Mouse (Mus musculus) forebrain, postnatal 0 days (tissue): ENCODE results near the gene Ptp4a2. TPM values are rescaled to one million over a fixed set of nuclear protein-coding genes. Genes with fewer than 3 reads are reported as not detected.
A peak's percentile ranks its signal among the peaks of the same experiment; 100 is the strongest.

Source experiments
- ATAC-seq: fragments of 200-750 bp; cut with Nextera tagmentation; 2 replicates; pipeline ENCODE4 v1.8.0; 2017; ENCODE audit warnings: mild to moderate bottlenecking, moderate library complexity
- DNase-seq: peaks from one replicate; pipeline ENCODE4 v3.0.0-alpha.2; 2015
- H3K27ac ChIP-seq: fragments of 300-500 bp; sonication (generic); 2 replicates; pipeline ENCODE4 v1.5.1; 2014; ENCODE audit warnings: low read depth, mild to moderate bottlenecking, antibody characterized with exemption, low read length, moderate library complexity, mixed read lengths
- H3K27me3 ChIP-seq: fragments of 300-500 bp; sonication (generic); 2 replicates; pipeline ENCODE4 v1.6.1; 2014; ENCODE audit warnings: mild to moderate bottlenecking, low read length, mixed read lengths; ENCODE audit not compliant: insufficient read depth
- H3K36me3 ChIP-seq: fragments of 300-500 bp; sonication (generic); 2 replicates; pipeline ENCODE4 v1.6.1; 2014; ENCODE audit warnings: mild to moderate bottlenecking, moderate library complexity; ENCODE audit not compliant: insufficient read depth
- H3K4me1 ChIP-seq: fragments of 300-500 bp; sonication (generic); 2 replicates; pipeline ENCODE4 v1.6.1; 2014; ENCODE audit warnings: antibody characterized with exemption; ENCODE audit not compliant: insufficient read depth
- H3K4me2 ChIP-seq: fragments of 300-500 bp; sonication (generic); 2 replicates; pipeline ENCODE4 v1.6.1; 2014; ENCODE audit warnings: low read depth, mild to moderate bottlenecking, moderate library complexity
- H3K4me3 ChIP-seq: fragments of 300-500 bp; sonication (generic); 2 replicates; pipeline ENCODE4 v1.5.1; 2014; ENCODE audit warnings: low read depth, low read length, mixed read lengths
- H3K9ac ChIP-seq: fragments of 300-500 bp; sonication (generic); 2 replicates; pipeline ENCODE4 v1.6.1; 2014; ENCODE audit warnings: mild to moderate bottlenecking
- H3K9me3 ChIP-seq: fragments of 300-500 bp; sonication (generic); 2 replicates; pipeline ENCODE4 v1.6.1; 2016; ENCODE audit warnings: low read length
- CTCF ChIP-seq: sonication (generic); IDR thresholded peaks from 2 replicates; pipeline ENCODE4 v1.5.1; 2016; ENCODE audit warnings: antibody characterized with exemption, control low read depth, low read depth
- WGBS: fragments of 180-500 bp; shearing (Covaris S2); extraction: QIAGEN DNeasy Blood & Tissue Kit; methylation state at CpG from one replicate; pipeline ENCODE4 v1.1.7; 2014; 5-methylcytosine and 5-hydroxymethylcytosine counted together
- polyA plus RNA-seq: library from polyadenylated mRNA; unstranded; fragments of >200 nt; fragmentation: Nextera tagmentation; extraction: Ambion mirVana; gene quantifications from 2 replicates; pipeline ENCODE4 v1.2.1, GENCODE M21; 2015
- total RNA-seq: library from RNA; depleted of rRNA; stranded (reverse); fragments of >200 nt; gene quantifications from 2 replicates; pipeline ENCODE4 v1.2.3, GENCODE M21; 2014

Ptp4a2 gene
- total and polyA plus RNA-seq, 2 experiments from 2014 or later = 131 to 270 TPM

- ATAC-seq (no peak), DNase-seq (no peak)
- peaks cover 19% of the 10 kb centered on the region for H3K4me1 ChIP-seq
- H3K27ac ChIP-seq = no peak overlapping the region
- no peak overlapping the region for H3K4me3 ChIP-seq
- TF ChIP-seq CTCF = no peak
- H3K36me3 ChIP-seq = no peaks in the 10 kb centered on the region
- 27% methylated on average over 8 of the region's 8 CpGs for WGBS
- H3K4me2 ChIP-seq = peak overlapping the region; percentile 18
- H3K27me3 ChIP-seq = no peaks in the 10 kb centered on the region
- no peaks in the 10 kb centered on the region for H3K9me3 ChIP-seq
- H3K9ac ChIP-seq = no peak overlapping the region
Measured at GRCm38 (mm10) chr4:129795861-129796260, 15.2 kb upstream of the Ptp4a2 start.

DNA sequence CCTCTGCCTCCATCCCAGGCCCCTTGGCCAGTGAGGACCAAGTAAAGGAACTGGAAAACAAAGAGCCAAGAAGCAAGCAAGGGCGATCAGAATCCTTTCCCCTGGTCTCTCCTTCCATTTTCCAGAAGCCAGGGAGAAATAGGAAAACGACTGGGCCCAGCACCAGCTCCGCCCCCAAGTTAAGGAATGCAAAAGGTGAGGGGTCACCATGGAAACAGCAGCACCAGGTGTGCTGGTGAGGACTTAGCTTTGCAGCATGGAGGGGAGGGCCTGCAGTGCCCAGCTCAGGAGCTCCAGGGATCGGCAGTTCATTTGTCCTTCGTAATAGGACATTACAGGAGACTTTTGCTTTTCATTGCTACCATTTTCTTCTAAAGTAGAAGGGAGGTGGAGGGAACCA lies 13.0 kb upstream of the Ptp4a2 start:
- no peak overlapping the region for H3K4me2 ChIP-seq
- TF ChIP-seq CTCF = no peak
- no peak for ATAC-seq
- H3K4me3 ChIP-seq = no peak overlapping the region
- no peak overlapping the region for H3K27ac ChIP-seq
- WGBS = 42% methylated on average over 5 of the region's 5 CpGs
- no peaks in the 10 kb centered on the region for H3K9me3 ChIP-seq
- DNase-seq = no peak
- H3K27me3 ChIP-seq = no peaks in the 10 kb centered on the region
- H3K36me3 ChIP-seq = no peaks in the 10 kb centered on the region
- H3K9ac ChIP-seq = no peak overlapping the region
- peaks cover 9% of the 10 kb centered on the region; the same call in 1 of the 2 replicates for H3K4me1 ChIP-seq

DNA sequence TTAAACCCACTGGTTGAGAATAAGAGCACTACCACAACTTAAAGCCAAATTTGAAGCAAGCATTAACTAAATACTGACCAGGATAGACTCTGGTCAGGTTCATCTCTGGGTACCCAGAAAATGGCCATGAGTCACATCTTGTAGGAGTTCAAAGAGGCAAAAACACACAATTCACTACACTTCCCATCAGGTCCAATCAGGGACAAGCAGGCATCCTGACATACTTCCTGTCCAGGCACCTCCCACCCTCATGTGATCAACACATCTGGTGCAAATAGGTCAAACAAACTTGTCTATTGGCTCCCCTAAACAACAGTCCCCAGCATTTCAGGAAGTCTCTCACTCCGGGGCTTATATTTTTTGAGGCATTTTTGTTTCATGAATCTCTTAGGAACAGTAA lies 7.7 kb upstream of the Ptp4a2 start:
- 74% methylated on average over 1 of the region's 1 CpGs for WGBS
- no peak for ATAC-seq

DNA sequence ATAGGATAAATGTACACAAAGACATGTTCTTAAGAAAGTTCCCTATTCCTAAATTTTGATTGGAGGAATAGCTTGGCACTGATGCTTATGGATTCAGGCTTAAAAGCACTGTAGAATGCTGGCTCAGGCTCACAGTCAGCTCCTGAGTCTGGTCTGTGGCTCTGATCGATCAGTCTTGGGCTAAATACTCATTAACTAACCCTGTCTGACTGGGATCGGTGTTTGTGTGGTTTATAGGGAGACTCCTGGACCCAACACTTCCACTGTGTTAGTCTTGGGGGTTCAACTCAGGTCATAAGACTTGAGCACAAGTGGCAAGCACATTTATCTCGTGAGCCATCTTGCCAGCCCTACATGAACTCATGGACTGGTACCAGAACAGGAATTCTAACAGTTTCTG lies 6.0 kb upstream of the Ptp4a2 start:
- TF ChIP-seq CTCF = no peak
- Histone ChIP-seq H3K4me3 (no peak overlapping the region), H3K27me3 (no peaks in the 10 kb centered on the region), H3K9me3 (no peaks in the 10 kb centered on the region), H3K27ac (no peak overlapping the region), H3K4me2 (no peak overlapping the region), H3K9ac (no peak overlapping the region), H3K36me3 (no peaks in the 10 kb centered on the region), H3K4me1 (no peaks in the 10 kb centered on the region)
- no peak for ATAC-seq
- WGBS = 90% methylated on average over 3 of the region's 3 CpGs
- DNase-seq = no peak

More for the DNA sequence above, 7.7 kb upstream of the Ptp4a2 start:
- H3K4me2 ChIP-seq = no peak overlapping the region
- no peak for TF ChIP-seq CTCF
- H3K27me3 ChIP-seq = no peaks in the 10 kb centered on the region
- no peaks in the 10 kb centered on the region for H3K4me1 ChIP-seq
- no peaks in the 10 kb centered on the region for H3K36me3 ChIP-seq
- H3K27ac ChIP-seq = no peak overlapping the region
- H3K9me3 ChIP-seq = no peaks in the 10 kb centered on the region
- no peak overlapping the region for H3K4me3 ChIP-seq
- no peak overlapping the region for H3K9ac ChIP-seq
- no peak for DNase-seq

DNA sequence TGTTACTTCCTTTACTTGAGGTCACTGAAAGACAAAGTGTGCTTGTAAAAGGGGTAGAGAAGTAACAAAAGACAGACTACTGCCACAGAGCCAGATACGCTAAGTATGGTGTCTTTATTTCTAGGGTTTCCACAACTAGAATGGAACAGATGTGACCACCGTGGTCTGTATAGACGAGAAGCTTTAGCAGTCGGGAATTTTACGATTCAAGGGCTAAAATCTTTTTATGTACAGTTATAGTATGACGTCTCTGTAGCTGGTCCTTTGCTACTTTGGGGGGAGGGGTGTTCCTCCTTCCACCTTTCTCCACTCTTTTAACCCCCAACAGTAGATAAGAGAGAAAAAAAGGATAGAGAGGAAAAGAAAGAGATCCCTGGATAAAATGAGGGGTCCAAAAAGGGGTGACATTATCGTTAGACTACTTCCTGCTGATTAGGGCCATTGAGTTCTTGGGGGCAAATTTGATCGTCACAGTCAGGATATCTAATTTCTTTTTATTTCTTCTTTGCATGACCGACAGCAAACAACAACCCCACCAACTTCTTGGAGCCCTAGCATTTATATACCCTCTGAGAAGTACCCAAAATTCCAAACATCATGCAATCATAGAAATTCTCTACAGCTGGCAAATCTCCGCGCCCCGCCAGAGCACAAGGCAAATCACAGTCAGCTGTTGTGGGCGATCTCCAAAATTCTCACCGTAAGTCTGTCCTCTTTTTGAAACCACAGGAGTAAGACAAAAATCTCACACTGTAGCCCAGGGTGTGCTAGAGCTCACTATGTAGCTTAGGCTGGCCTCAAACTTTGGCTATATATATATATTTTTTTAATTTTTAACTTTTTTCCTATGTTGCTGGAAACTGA lies 818 bp downstream of the Ptp4a2 start:
- H3K27ac ChIP-seq = no peak overlapping the region
- DNase-seq = no peak
- H3K36me3 ChIP-seq = no peaks in the 10 kb centered on the region
- no peaks in the 10 kb centered on the region for H3K27me3 ChIP-seq
- ATAC-seq = no peak
- no peak for TF ChIP-seq CTCF
- no peak overlapping the region for H3K4me2 ChIP-seq
- no peak overlapping the region for H3K9ac ChIP-seq
- no peaks in the 10 kb centered on the region for H3K9me3 ChIP-seq
- 80% methylated on average over 14 of the region's 14 CpGs for WGBS
- H3K4me3 ChIP-seq = no peak overlapping the region
- no peaks in the 10 kb centered on the region for H3K4me1 ChIP-seq

GRCm38 (mm10) chr4:129817591-129817990 lies 6.6 kb downstream of the Ptp4a2 start:
- TF ChIP-seq CTCF = no peak
- no peak for ATAC-seq
- H3K36me3 ChIP-seq = no peaks in the 10 kb centered on the region
- H3K9me3 ChIP-seq = no peaks in the 10 kb centered on the region
- no peak overlapping the region for H3K4me2 ChIP-seq
- WGBS = 45% methylated on average over 6 of the region's 6 CpGs
- H3K4me3 ChIP-seq = no peak overlapping the region
- H3K27me3 ChIP-seq = no peaks in the 10 kb centered on the region
- no peak overlapping the region for H3K9ac ChIP-seq
- no peak overlapping the region for H3K27ac ChIP-seq
- no peak for DNase-seq
- peaks cover 11% of the 10 kb centered on the region for H3K4me1 ChIP-seq

DNA sequence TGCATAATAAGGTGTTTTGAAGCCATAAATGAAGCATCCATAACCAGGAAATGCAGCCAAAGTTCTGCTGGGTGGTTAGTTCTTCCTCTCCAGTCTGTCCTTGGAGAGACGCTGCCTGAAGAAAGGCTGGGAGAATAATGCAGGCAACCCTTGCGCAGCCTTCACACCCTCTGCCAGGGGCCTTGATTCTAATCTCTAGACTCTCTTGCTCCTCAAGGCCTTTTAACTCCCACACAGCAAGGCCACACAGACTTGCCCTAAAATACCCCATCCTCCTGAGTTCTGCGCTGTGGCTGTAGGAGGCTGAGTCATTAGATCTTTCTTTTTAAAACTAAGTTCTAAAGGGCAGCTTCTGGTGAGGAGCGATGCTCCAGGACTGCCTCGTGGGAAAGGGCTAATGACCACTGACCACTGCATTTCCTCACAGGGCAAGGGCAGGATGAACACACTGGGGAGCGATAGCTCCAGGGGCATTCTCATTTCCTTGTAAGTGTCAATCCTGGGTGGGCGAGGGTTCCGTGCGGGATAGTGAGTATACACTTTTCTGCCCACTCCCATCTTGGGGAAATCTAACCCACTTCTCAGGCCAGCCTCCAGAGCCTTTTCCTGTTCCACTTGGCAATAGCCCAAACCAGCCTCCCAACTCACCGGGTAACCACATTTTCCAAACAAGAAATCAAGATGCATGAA lies 7.6 kb downstream of the Ptp4a2 start:
- DNase-seq (no peak), ATAC-seq (no peak)
- Histone ChIP-seq H3K27me3 (no peaks in the 10 kb centered on the region), H3K4me1 (peaks cover 14% of the 10 kb centered on the region), H3K27ac (no peak overlapping the region), H3K9me3 (no peaks in the 10 kb centered on the region), H3K4me3 (no peak overlapping the region), H3K4me2 (no peak overlapping the region), H3K9ac (no peak overlapping the region), H3K36me3 (no peaks in the 10 kb centered on the region)
- no peak for TF ChIP-seq CTCF
- WGBS = 78% methylated on average over 10 of the region's 10 CpGs
